Mouse (Mus musculus) erythroblast, embryonic 14.5 days (primary cell): ENCODE measurements around the gene Cldn16.

ENCODE experiments used
- GATA1 ChIP-seq: IDR thresholded peaks from 2 replicates; pipeline ENCODE4 v1.6.1; 2012; ENCODE audit warnings: low read length, inconsistent platforms, mixed read lengths
- TAL1 ChIP-seq: IDR thresholded peaks from 3 replicates; pipeline ENCODE4 v1.6.1; 2012; ENCODE audit warnings: low read length, inconsistent platforms, mixed read lengths

DNA sequence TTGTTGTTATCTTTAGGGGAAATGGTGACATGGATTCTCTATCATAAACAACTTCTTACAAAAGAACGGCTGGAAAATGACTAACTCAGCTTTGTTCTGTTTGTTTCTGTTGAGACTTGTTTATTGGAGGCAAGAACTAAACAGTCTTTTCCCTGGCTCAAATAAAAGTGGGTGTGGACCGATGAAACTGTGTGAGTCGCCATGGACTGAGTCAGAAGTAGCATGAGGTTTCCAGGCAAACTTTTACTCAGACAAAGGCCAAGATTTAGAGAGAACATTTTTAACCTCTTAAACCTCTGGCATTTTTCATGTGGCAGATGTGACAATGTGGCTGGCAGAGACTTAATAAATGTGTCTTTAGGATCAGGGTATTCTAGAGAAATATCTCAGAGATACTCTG lies 32.7 kb upstream of the Cldn16 start:
- no peak for TF ChIP-seq TAL1
- no peak for TF ChIP-seq GATA1
